Mouse (Mus musculus): ENCODE results near the gene Csnk2a1.

GRCm38 (mm10) chr2:152287560-152287959 is 60.9 kb downstream of the Csnk2a1 start:
- TF ChIP-seq MAFK (IDR thresholded peaks at IDR 0.05; ENCODE audit: borderline replicate concordance, low read depth, low read length) (no peak), POLR2A (IDR thresholded peaks at IDR 0.05; ENCODE audit: control insufficient read depth in 1 of 2, insufficient read depth in 1 of 2, low read depth in 1 of 2, low read length in 2 of 2, poor library complexity in 1 of 2) (no peak), CTCF (IDR thresholded peaks at IDR 0.05 in 2 of 3, conservative IDR thresholded peaks at IDR 0.05 in 1 of 3; ENCODE audit: control insufficient read depth in 1 of 3, insufficient read depth in 1 of 3, low read depth in 2 of 3, low read length in 3 of 3, poor library complexity in 1 of 3, severe bottlenecking in 1 of 3) (no peak), HCFC1 (IDR thresholded peaks at IDR 0.05; ENCODE audit: low read depth, low read length) (no peak), MYC (IDR thresholded peaks at IDR 0.05; ENCODE audit: low read depth, low read length) (no peak), EP300 (IDR thresholded peaks at IDR 0.05; ENCODE audit: low read depth in 1 of 2, low read length in 2 of 2) (no peak), RAD21 (IDR thresholded peaks at IDR 0.05; ENCODE audit: low read depth, low read length) (no peak), UBTF (IDR thresholded peaks at IDR 0.05; ENCODE audit: borderline replicate concordance, insufficient read depth, low read depth, low read length) (no peak), TAL1 (IDR thresholded peaks at IDR 0.05; ENCODE audit: low read length) (no peak), JUND (IDR thresholded peaks at IDR 0.05; ENCODE audit: low read depth, low read length) (no peak), KAT2A (conservative IDR thresholded peaks at IDR 0.05; ENCODE audit: low read depth, low read length) (no peak)

All from MEL (cell line).